Mouse (Mus musculus) erythroid progenitor cell, adult 5-6 weeks (primary cell): ENCODE measurements around the gene Hnrnpa1. TPM values are rescaled to one million over a fixed set of nuclear protein-coding genes. Genes with fewer than 3 reads are reported as not detected.
"Not testable (repeated sequence)": the region's sequence is repeated elsewhere in the genome, so short reads cannot be mapped to it uniquely, and the experiment has no call there.

Experiments used
- ATAC-seq: replicated peaks from 2 replicates; pipeline ENCODE4 v1.8.0; 2016; ENCODE audit warnings: moderate number of reproducible peaks, mild to moderate bottlenecking, moderate TSS enrichment, inconsistent platforms; ENCODE audit not compliant: poor library complexity, low FRiP score, severe bottlenecking
- total RNA-seq, 2 experiments: library from RNA; stranded (forward) in 1 of 2; stranded (reverse) in 1 of 2; fragments of 150-400 nt in 1 of 2; fragments of 186-747, 209-891 nt in 1 of 2; gene quantifications; 2 replicates each; pipeline versions ENCODE4 v1.2.3 to v1.2.4; 2015 to 2017; ENCODE audit warnings: low replicate concordance in 2 of 2

Hnrnpa1 gene
- total RNA-seq, 2 experiments from 2014 or later: 198 to 338 TPM

DNA sequence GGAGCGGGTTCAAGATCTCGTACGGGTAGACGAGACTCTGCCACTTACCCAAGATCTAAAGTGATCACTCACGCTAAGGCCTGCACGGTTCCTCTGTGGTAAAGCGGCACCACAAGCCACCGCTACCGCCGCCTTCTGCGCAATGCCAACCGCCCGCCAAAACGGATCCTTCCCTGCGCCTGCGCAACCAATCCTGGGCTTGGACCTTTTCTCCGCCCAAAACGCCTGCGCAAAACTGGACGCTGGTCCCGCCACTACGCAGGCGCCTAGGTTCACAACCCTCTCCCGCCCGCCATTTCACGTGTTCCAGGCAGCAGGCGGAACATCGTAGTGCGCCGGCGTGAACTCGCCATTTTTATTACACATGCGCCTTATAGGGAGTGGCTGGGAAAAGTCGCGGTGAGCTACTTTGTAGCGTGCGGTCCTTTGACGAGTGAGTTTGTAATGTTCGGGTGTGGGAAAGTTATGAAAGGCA lies 510 bp upstream of the Hnrnpa1 start, which contains the start of gene Cbx5:
Gene Cbx5 (minus strand): TSS at position 132 of the 475 bp plus-strand sequence.
- ATAC-seq: peak; percentile 68

DNA sequence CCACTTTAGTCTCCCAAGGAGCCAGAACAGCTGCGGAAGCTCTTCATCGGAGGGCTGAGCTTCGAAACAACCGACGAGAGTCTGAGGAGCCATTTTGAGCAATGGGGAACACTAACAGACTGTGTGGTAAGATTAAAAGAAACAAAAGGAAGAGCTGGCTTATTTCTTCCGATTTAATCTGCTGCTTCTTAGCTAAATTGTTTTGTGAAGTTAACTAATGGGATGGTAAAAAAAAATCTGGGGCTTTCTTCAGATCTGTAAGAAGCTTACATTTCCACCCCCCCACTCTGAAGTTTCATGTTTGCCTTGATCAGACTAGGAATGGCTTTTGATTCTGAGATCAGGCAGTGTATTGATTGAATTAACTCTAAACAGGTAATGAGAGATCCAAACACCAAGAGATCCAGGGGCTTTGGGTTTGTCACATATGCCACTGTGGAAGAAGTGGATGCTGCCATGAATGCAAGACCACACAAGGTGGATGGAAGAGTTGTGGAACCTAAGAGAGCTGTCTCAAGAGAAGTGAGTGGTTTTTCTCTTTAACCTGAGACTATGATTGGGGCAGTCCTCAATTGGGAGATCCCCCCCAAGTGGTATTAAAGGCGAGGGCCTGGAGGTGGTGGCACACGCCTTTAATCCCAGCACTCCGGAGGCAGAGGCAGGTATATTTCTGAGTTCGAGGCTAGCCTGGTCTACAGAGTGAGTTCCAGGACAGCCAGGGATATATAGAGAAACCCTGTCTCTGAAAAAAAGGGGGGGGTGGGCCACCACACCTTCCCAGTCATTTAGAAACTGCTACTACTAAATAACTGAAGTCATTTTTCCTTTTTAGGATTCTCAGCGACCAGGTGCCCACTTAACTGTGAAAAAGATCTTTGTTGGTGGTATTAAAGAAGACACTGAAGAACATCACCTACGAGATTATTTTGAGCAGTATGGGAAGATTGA lies 1.1 kb downstream of the Hnrnpa1 start:
- not testable (repeated sequence) for ATAC-seq

DNA sequence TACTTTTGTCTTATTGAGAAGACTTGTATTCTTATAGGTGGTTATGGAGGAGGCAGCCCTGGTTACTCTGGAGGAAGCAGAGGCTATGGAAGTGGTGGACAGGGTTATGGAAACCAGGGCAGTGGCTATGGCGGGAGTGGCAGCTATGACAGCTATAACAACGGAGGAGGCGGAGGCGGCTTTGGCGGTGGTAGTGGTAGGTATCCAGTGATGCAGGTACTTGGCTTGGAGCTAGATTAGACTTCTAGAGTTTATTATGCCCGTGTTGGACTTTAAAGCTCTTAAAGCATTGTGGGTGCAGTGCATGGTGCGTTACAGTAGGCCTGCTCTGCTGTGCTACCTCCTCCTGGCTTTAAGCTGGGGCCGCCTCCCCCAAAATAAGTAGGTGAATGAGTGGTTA lies 2.7 kb downstream of the Hnrnpa1 start:
- ATAC-seq: no peak

DNA sequence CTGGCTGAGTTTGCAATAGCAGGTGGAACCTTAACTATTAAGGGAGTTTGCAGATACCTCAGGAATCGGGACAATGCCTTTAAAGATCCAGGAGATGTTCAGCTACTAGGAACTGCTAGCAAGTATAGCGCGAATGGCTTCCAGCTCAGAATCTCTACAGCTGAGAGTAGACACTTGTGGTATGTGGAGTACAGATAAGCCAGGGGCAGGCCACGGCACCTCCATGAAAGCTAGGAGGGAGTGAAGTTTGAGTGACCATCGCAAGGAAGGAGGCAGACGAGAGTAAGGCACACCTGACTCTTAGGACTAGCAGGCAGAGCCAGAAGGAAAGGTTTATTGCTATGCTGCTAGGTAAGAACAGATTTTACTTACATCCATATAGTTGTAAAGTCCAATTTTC lies 5.4 kb downstream of the Hnrnpa1 start:
- peak; percentile 53 for ATAC-seq

DNA sequence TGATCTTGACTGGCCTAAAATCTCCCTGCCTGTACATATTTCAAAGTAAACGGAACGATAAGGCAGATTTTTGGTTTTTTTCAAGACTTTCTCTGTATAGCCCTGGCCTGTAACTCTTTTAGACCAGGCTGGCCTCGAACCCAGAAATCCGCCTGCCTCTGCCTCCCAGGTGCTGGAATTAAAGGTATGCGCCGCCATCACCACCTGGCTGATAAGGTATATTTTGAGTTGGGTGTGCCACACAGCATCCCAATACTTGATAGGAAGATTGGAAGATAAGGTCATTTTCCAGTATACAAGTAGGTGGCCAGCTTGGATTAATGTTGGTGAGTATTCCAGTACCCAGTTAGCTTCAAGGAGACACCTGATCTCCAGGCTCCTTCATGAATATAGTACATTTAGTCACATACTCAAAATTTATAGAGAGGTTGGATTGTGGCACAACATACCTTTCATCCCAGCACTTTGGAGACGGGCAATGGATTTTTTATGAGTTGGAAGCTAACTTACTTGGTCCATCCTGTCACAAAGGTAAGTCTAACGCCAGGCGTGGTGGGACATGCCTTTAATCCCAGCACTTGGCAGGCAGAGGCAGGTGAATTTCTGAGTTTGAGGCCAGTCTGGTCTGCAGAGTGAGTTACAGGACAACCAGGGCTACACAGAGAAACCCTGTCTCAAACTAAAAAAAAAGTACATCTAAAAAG lies 7.0 kb downstream of the Hnrnpa1 start:
- no peak for ATAC-seq

DNA sequence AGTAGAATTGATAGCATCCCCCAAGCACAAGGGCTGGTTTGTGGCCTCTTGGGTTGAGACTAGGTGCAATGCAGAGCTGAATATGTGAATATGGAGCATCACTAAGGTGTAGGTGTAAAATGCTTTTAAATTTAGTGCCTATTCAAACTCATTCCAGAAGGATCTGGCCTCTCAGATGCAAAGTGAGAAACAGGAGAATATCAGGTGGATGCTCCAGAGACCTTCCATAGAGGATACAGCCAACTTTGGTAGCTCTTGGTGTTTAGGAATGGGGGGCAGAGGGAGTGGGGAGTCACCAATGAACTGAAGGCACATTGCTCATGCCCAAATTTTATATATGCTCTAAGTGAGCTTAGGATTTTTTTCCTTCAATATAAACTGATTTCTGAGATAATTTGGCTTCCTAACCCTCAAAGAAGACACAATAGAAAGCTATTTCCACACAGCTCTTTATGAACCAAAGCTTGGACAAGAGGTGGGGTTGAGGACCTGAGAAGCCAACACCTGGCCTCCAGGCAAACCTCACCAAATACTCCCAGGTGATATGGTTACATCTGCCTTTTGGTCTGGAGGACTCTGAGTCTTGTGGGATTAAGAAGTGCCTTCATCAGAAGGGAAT lies 7.7 kb downstream of the Hnrnpa1 start:
- ATAC-seq: no peak

DNA sequence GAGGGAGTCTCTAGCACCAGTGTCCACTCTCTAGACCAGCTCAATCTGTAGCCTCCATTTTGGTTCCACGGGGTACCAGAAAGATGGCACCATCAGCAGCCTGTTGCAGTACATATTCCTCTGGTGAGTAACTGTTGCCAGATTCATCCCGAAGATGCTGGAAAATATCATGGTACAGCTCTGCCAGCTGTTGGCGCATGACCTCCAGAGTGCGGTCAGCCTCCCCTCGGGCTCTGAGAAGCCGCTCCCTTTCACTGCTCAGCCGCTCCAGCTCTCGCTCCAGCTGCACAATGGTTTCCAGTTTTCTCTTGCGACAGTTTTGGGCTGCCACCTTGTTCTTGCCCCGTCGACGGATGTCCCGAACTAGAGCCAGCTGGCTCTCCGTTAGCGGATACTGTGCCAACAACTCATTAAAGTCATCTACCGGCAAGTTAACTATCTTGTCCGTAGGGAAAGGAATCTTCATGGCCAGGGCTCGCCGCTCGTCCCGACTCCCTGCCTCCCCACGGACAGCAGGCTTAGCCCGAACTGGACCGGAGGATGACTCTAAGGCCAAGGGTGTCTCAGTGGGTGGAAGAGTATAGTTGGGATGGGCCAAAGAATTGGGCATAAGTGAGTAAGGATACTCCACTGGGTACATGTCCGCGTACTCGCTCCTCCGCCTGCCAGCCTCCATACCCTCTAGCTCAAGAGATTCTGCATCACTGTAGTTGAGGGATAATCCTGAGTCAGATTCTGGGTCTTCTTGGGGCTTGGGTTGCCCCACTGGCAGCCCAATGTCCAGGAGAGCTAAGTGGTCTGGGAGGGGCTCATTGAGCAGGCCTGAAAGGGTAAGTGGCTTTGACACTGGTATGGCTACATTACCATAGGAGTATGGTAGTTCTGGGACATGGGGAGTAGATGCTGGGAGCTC lies 8.4 kb downstream of the Hnrnpa1 start:
- ATAC-seq: no peak

DNA sequence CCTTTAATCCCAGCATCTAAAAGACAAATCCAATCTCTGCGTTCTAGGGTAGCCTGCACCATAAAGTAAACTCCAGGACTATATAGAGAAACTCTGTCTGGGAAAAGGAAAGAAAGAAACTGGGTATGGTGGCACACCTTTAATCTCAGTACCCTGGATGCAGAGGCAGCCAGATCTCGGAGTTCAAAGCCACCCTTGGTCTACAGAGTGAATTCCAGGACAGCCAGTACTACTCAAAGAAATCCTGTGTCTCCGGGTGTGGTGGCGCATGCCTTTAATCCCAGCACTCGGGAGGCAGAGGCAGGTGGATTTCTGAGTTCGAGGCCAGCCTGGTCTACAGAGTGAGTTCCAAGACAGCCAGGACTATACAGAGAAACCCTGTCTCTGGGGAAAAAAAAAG lies 9.3 kb downstream of the Hnrnpa1 start:
- ATAC-seq: not testable (repeated sequence)

DNA sequence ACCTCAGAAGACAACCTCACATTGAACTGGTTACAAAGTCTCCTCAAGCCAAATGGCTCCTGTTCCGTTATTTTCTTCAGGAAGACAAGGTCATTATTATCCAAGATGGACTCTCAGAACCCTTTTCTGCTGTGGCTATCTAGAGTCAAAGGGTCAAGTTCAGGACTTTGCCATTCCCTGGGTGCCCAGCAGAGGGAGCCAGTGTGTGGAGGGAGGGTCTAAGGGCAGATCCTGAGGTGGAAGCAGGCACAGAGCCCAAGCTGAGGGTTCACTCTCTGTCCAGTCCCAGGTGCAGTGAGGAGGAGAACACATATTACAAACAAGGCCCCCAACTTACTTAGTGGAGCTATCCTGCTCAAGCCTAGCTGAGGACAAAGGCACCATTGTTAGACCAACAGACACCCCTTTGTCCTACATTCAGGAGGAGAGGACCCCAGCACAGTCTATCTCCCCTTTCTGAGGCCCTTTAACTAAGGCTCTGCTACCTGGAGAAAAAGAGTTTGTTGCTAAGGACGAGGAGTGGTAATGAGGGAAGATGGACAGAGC lies 10.0 kb downstream of the Hnrnpa1 start:
- no peak for ATAC-seq

DNA sequence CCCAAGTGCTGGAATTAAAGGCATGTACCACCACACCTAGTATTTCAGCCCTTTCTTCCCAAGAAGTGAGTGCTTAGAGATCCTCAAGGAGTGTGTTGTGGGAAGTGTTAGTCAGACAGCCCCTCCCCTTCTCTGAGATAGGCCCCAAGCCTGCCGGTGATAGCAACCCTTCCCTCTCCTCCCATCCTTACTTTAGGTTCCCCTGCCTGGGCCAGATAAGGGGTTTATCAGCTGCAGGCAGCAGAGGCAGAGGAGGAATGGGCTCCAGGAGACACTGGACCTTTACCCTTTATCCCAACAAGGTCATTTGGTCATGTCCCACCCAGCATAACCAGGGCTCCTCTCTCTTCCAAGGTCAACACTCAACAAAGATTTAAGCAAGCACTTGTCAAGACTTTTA lies 11.4 kb downstream of the Hnrnpa1 start:
- ATAC-seq: peak; percentile 70

DNA sequence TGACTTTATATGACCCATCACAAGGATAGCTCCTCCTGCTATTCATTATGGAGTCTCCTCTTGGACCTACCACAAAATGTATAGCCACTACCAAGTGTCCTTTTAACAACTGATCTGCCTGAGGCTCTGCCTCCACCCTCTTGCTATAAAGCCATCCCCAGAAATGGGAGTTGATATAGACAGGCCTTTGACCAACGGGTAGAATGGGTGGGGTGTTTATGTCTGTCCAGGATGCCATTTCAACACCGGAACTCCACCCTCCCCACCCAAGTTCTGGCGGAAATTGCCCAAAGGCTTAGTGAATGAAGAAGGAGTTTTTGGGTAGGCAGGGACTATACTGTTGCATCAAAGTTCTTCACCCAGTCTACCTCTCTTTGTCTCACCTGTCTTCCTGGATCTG lies 12.4 kb downstream of the Hnrnpa1 start:
- ATAC-seq: peak; percentile 54

DNA sequence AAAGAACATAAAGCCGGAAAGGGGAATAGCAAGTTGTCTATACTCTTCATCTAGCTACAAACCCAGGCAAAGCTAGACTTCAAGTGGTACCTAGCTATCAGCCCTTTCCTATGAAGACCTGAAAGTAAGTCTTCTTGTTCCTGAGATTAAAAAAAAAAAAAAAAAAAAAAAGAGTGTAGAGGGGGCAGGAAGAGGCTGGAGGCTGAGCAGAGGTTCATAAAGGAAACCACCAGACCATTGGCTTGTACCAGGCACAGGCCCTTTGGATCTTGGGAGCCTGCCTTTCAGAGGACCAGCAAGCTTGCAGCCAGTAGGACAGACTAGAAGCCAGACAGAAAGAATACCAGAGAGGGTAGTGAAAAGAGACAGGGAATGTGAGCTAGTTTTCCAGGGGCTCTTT lies 13.1 kb downstream of the Hnrnpa1 start:
- ATAC-seq: no peak

DNA sequence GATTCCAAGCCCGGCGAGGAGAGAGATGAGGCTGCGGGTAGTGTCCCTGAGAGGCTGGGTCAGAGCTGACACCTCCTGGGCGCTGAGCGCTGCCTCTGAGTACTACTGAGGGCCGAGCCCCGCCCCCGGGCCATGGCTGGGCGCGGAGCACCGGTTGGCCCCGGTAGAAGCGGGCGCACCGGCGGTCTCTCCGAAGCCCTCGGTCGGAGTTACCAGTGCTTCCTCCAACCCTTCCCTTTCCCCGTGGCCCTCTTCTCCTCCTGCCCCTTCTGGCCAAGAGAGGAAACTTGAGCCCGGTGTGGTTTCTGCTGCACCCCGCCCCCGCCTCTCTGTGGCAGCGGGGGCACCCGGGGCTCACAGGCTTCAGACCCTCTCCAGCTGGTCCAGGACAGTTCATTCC lies 14.9 kb downstream of the Hnrnpa1 start:
- peak; percentile 28 for ATAC-seq

DNA sequence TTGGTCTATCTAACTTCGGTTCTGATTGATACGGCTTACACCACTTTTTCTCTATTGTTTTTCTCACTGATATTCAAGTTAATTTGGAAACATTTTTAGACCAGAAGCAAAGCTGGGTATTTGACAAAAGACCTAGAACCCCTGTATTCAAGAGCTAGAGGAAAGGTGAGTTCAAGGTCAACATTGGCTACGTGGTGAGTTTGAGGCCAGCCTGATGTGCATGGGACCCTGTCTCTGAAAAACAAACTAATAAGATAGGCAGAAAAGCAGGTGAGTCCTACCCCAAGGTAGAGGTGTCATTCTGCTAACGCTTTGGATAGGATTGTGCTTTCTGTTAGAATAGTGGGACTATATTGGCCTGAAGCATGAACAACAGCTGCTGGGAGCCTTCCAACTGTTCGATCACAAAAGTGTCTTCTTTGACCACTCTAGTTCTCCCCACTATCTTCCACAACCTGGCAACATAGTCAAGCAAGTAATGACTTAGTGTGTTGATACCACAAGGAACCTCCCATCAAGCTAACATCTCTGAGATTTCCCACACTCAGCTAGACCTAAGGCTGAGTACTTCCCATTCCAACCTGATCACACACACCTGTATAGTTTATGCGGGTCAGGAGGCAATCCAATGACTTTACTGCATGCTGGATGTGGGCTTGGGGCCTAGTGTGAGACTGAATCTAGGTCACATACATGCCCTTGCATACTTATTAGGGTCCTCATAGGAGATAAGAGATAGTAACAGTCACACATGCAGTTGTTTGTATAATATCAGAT lies 16.2 kb downstream of the Hnrnpa1 start:
- ATAC-seq: no peak

DNA sequence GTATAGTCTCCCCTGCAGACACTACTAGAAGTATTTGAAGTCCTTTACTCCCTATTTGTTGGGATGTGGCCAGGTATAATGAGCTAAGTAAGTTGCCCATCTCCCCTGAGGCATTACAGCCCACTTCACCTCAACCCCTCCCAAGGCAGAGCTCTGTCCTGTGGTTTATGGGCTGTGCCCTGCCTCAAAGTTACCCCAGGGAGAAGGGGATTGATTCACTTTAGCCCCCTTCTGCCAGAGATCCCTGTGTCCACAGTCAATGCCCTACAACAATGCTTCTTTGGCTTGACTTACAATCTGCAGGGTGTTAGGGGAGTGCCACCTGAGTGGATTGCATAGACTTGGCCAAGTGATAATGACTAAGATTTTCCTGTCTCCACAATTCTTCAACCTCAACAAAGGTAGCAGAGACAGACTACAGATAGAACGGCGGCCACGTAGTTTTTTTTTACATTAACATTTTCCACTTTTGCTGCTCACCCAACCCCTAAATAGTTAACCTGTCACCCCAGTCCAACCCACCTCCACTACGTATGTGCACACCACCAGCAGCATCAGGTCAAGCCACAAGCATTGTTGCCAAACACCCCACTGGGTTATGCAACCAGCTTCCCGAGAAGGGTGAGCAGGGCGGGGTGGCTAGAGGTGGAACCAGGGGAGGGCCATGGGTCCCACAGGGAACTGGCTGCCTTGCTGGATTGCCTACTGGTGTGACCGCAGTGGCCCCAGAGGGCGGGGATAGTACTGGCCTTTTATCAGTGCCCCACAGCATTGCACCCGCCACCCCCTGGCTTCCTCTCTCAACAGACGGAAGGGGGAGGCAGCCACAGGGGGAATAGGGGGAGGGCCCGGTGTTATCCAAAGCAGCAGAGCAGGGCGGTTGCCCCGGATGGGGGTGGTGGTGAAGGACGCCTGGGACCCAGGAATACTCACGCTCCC lies 17.8 kb downstream of the Hnrnpa1 start, which contains the start of gene Nfe2:
Gene Nfe2 (minus strand): TSS at position 614 of the 939 bp plus-strand sequence.
- ATAC-seq: peak; percentile 82

DNA sequence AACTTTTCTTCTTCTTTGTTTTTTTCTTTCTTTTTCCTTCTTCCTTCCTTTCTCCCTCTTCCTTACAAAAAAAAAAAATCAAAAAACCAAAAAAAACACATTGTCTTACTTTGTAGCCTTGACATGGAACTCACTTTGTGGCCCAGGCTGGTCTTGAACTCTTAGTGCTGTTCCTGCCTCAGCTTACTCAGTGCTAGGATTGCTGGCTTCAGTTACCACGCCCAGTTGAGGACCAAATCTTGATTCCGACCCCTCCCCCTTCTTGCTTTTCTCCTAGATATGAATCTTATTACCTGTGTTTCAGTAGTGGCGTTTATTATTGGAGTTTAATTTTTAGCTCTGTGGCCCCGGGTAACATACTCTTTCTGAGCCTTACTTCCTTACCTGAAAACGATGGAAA lies 18.9 kb downstream of the Hnrnpa1 start:
- no peak for ATAC-seq

DNA sequence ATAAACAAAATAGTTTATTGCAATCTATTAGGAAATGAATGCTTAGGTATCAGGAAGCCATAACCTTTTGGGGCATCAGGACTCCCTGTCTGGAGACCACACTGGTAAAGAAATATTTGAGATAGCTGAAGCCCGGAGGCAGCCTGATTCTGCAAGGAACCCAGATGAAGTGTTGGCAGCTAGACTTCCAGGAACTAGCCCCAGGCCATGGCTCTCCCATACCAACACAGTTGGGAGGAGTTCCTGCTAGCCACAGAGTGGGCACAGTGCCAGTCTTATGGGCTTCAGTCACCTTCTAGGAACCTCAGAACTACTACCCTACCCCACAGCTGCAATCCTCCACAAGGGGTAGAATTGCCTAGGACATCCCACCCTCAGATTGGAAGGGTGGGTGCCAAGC lies 19.8 kb downstream of the Hnrnpa1 start:
- ATAC-seq: 0 out of 2 replicates have a peak, but pooled peaks have one; percentile 39
